Mouse (Mus musculus) lung, adult 2 months (tissue): Measurements from ENCODE around the gene Serpinb9. TPM values are rescaled to one million over a fixed set of nuclear protein-coding genes. Genes with fewer than 3 reads are reported as not detected.

Experiments
- DNase-seq: peaks from one replicate; pipeline ENCODE4 v3.0.0; 2022
- H3K4me1 ChIP-seq: fragments of 200-500 bp; 2 replicates; pipeline ENCODE4 v1.6.1; 2011; ENCODE audit warnings: low read length; ENCODE audit not compliant: control insufficient read depth, insufficient read depth
- H3K4me3 ChIP-seq: fragments of 200-500 bp; replicated peaks from 2 replicates; pipeline ENCODE3; 2011; ENCODE audit warnings: low read depth, mild to moderate bottlenecking, control low read depth, low read length; ENCODE audit errors: extremely low read depth
- CTCF ChIP-seq: fragments of 200-500 bp; IDR thresholded peaks from 2 replicates; pipeline ENCODE4 v1.5.1; 2011; ENCODE audit warnings: mild to moderate bottlenecking, low read length, control low read depth; ENCODE audit not compliant: insufficient read depth
- POLR2A ChIP-seq: fragments of 200-500 bp; IDR thresholded peaks from 2 replicates; pipeline ENCODE4 v1.6.1; 2011; ENCODE audit warnings: low read depth, mild to moderate bottlenecking, control low read depth, low read length, borderline replicate concordance; ENCODE audit errors: extremely low read depth
- WGBS: fragments of 180-500 bp; shearing (Covaris S2); methylation state at CpG from one replicate; pipeline ENCODE4 v1.1.7; 2018; 5-methylcytosine and 5-hydroxymethylcytosine counted together
- polyA plus RNA-seq: library from polyadenylated mRNA; depleted of rRNA; stranded (reverse); fragments of >200 nt; gene quantifications from 2 replicates; pipeline ENCODE4 v1.2.3, GENCODE M21; 2012

The Serpinb9 gene
- polyA plus RNA-seq, 1 experiment, result 29.1 TPM

DNA sequence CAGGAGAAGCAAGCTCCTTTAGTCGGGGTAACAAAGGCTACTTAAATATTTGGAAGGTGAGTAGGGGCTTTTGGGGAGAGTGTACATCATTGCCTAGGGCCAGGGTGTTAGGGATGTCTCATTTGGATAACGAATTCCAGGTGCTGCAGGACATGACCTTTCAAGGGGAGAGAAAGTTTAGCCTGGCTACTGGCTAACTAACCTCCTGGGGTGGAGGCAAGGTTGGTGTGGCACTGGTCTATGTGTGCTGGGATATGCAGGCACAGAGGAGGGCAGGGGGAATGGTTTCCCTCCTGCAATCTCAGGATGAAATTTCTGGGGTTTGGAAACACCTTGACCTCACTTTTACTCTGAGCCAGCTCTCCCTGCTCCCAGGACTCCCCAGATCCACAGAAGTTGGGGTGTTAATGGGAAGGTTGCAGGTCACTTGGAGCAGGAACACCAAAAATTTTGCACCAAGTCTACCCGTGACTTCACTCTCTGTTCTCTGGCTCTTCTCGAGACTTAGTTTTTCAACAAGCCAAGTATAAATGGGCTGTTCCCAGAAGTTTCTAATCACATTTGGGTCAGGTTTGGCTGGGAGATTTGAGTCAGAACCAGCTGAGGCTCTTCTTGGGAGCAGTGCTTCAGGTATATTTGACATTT, 33.9 kb upstream of the Serpinb9 start:
- H3K4me3 ChIP-seq, result no peak overlapping the region
- DNase-seq, result no peak
- TF ChIP-seq CTCF, result no peak
- no peak for TF ChIP-seq POLR2A
- 61% methylated on average over 4 of the region's 4 CpGs for WGBS
- H3K4me1 ChIP-seq, result peaks cover 14% of the 10 kb centered on the region

DNA sequence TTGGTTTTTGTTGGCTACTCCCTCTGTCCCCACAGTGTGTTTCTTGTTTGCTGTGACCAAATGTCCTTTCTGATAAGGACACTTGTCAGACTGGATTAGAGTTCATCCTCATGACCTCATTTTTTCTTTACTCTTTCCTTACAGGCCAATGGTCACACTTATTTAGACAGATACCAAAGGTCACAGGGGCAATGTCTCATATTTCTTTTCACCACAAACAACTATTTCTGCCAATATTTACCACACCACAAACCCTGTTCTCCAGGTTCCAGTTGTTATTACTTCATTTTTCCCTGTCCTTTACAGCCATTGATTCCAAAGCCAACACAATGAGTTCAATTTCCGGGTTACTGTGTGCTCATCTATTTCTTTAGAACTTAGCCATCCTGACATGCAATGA, 33.4 kb upstream of the Serpinb9 start:
- Histone ChIP-seq H3K4me3 (no peak overlapping the region), H3K4me1 (peaks cover 16% of the 10 kb centered on the region)
- no peak for DNase-seq
- 84% methylated on average over 1 of the region's 1 CpGs for WGBS
- TF ChIP-seq POLR2A (no peak), CTCF (no peak)

DNA sequence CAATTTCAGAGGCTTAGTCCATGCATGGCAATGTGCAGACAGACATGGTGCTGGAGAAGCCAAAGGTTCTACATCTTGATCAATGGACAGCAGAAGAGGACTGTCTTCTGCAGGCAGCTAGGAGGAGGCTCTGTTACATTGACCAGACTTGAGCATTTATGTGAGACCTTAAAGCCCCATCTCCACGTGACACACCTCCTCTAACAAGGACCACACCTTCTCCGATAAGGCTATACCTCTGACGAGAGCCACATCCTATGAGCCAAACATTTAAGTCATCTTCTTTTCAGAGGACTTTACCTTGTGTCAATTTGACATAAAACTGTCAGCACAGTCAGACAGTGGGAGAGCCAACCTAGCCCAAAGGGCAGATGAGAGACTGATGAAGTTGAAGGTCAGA, 32.3 kb upstream of the Serpinb9 start:
- TF ChIP-seq CTCF (no peak), POLR2A (no peak)
- Histone ChIP-seq H3K4me1 (peaks cover 24% of the 10 kb centered on the region), H3K4me3 (no peak overlapping the region)
- no peak for DNase-seq
- 92% methylated on average over 3 of the region's 3 CpGs for WGBS

DNA sequence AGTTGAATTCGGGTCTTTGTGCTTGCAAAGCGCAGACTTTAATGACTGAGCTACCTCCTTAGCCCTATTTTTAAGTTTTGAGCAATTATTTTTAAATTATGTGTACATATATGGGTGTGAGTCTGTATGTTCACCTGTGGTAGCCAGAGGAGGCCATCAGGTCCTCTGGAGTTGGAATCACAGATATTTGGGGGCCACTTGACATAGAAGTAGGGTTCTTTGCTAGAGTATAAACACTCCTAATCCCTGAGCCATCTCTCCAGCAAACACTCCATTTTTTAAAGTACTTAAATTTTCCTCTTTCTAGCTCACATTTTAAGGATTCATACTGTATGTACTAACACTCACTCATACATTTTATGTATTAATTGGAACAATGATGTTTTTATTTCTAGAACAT, 28.8 kb upstream of the Serpinb9 start:
- no peak for TF ChIP-seq POLR2A
- WGBS, result 71% methylated on average over 2 of the region's 2 CpGs
- H3K4me1 ChIP-seq, result peaks cover 15% of the 10 kb centered on the region
- H3K4me3 ChIP-seq, result no peak overlapping the region
- DNase-seq, result no peak

DNA sequence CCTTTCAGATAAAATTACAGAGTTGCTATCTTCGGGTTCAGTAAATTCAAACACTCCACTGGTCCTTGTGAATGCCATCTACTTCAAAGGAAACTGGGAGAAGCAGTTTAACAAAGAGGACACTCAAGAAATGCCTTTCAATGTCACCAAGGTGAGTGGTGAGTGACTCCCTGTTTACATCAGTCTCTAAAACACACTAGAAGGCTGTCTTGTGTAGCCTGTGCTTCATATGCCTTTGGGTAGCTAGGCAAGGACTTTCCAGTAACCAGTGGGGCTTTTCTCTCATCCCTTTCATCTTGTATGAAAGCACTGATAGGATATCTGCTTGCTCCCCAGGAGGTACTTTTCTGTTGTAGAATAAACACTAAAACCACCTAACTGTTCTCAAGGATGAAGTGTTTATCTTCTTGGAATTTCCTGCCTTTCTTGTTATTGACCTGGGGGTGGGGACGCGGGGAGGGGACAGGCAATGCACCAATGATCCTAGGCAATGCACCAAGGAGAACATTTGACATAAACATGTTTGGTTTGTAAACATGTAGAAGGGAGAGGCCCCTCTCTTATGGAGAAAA, 28.1 kb upstream of the Serpinb9 start:
- DNase-seq, result no peak
- TF ChIP-seq CTCF (no peak), POLR2A (no peak)
- no peak overlapping the region for H3K4me3 ChIP-seq
- 29% methylated on average over 3 of the region's 3 CpGs for WGBS
- peaks cover 15% of the 10 kb centered on the region for H3K4me1 ChIP-seq

DNA sequence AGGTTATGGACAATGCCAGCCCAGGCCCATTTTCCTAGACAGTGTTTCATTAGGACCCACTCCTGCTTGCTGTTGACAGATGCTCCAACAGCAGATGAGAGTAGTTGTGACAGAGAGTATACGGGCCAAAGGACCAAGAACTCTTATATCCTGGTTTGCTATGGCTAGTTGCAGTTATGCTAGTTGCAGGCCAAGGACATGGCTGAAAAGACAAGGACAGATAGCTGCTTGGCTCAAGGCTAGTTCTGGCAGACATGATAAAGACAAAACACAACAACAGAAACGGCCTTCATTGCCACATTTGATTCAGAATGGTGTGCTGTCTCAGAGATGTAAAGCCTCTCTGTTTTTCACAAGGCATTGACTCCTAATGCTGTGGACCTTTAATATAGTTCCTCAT, 27.3 kb upstream of the Serpinb9 start:
- no peak overlapping the region for H3K4me3 ChIP-seq
- peaks cover 15% of the 10 kb centered on the region for H3K4me1 ChIP-seq
- TF ChIP-seq CTCF (no peak), POLR2A (no peak)
- DNase-seq, result no peak
- 46% methylated on average over 2 of the region's 2 CpGs for WGBS

DNA sequence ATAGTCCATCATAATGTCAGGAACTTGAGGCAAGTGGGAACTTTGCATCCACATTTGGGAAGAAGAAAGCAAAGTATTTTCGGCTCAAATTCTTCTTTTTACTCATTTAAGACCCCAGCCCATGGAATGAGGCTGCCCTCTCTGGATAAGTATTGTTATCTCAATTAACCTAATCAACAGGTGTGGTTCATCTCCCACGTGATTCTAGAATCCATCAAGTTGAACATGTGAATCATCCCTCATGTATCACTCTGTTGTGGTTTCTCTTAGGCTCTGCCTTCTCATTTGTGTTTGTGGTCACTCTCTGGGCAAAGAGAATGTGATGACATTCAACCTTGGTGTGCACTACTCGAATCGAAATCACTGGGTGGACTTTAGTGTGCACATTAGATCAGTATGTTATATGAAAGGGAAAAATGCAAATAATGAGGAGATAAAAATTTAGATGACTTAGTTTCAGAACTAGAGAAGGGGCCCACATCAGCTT, 20.5 kb upstream of the Serpinb9 start:
- 75% methylated on average over 4 of the region's 4 CpGs for WGBS
- TF ChIP-seq POLR2A, result no peak
- no peak for DNase-seq
- no peak overlapping the region for H3K4me3 ChIP-seq
- H3K4me1 ChIP-seq, result no peaks in the 10 kb centered on the region

DNA sequence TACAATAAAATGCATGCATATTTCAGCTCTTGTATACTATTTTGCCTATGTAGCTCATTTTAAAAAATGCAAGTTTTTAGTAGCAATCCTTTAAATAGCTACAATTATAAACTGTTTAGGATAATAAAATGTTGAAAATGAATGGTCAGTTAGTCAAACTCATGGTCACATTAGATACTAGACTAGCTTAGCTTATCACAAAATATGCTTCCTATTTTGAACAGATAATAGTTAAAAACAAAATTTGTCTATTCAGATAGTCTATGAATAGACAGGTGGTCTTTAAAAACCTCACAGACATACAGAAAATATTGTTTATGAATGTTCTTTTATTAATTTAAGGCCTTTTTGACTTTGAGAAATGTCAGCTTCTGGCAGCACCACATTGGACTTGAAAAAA, 16.8 kb upstream of the Serpinb9 start:
- DNase-seq, result no peak
- H3K4me3 ChIP-seq, result no peak overlapping the region
- TF ChIP-seq CTCF (no peak), POLR2A (no peak)
- peaks cover 2% of the 10 kb centered on the region; the same call in 1 of the 2 replicates for H3K4me1 ChIP-seq

DNA sequence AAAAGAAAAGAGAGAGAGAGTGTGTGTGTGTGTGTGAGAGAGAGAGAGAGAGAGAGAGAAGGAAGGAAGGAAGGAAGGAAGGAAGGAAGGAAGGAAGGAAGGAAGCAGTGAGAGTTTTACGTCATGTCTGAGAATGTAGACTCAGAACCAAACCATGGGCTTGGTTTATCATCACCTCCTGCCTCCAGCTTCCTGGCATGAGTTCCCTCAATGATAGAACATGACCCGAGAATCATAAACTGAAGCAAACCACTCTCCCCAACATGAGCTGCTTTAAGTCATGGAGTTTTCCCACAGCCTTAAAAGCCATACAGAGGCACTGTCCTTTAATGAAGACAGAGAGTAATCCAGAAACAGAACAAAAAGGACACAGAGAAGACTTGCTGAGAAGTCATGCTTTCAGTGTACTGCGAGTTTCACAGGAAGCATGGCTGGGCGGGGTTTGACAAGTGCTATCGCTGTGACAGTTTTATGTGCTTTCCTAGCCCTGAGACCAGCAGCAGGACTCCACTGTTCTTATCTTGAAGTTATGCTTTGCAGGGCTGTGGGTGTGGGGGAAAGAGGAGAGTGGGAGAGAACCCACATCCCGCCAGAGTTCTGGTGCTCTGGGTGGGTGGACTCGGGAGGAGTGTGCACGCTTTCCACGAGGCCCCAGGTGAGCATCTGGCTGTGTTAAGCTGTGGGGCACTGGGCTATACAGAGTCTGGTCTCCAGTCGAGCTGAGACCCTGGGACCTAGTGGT, 9.7 kb upstream of the Serpinb9 start:
- Histone ChIP-seq H3K4me3 (no peak overlapping the region), H3K4me1 (peaks cover 6% of the 10 kb centered on the region; the same call in 1 of the 2 replicates)
- DNase-seq, result no peak
- WGBS, result 47% methylated on average over 10 of the region's 10 CpGs
- no peak for TF ChIP-seq POLR2A
- no peak for TF ChIP-seq CTCF

DNA sequence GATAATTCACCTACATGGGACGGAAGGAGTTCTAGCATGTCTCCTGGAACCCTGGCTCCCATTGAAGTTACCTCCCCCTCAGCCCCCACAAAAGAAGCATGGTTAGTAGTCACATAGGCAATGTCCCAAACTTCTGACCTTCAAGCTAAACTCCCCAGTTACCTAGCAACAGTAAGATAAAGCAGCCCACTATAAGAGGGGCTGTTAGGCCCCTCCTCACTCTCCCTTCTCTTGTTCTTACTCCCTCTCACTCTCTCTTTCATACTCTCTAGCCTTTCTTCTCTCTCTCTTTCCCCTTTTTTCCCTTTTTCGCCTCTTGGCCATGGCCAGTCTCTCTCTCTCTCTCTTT, 9.2 kb upstream of the Serpinb9 start:
- 89% methylated on average over 2 of the region's 2 CpGs for WGBS
- peaks cover 6% of the 10 kb centered on the region; the same call in 1 of the 2 replicates for H3K4me1 ChIP-seq
- DNase-seq, result no peak
- no peak overlapping the region for H3K4me3 ChIP-seq
- TF ChIP-seq POLR2A (no peak), CTCF (no peak)
